Mouse (Mus musculus) limb, embryonic 12.5 days (tissue): ENCODE measurements around the gene Coro2b. TPM values are rescaled to one million over a fixed set of nuclear protein-coding genes. Genes with fewer than 3 reads are reported as not detected.

Experiments
- ATAC-seq: fragments of 200-750 bp; cut with Nextera tagmentation; 2 replicates; pipeline ENCODE4 v1.8.0; 2017; ENCODE audit warnings: low read depth, moderate TSS enrichment; ENCODE audit not compliant: insufficient number of reproducible peaks, insufficient read depth, low FRiP score, low TSS enrichment
- H3K27ac ChIP-seq: fragments of 300-500 bp; sonication (generic); 2 replicates; pipeline ENCODE4 v1.5.1; 2016; ENCODE audit warnings: mild to moderate bottlenecking, moderate library complexity
- H3K27me3 ChIP-seq: fragments of 300-500 bp; sonication (generic); 2 replicates; pipeline ENCODE4 v1.6.1; 2016; ENCODE audit warnings: mild to moderate bottlenecking, moderate library complexity
- H3K36me3 ChIP-seq: fragments of 300-500 bp; sonication (generic); 2 replicates; pipeline ENCODE4 v1.6.1; 2016; ENCODE audit warnings: mild to moderate bottlenecking, moderate library complexity
- H3K4me1 ChIP-seq: fragments of 300-500 bp; sonication (generic); replicated peaks from 2 replicates; pipeline ENCODE4 v1.6.1; 2016
- H3K4me2 ChIP-seq: fragments of 300-500 bp; sonication (generic); 2 replicates; pipeline ENCODE4 v1.6.1; 2016; ENCODE audit warnings: mild to moderate bottlenecking, moderate library complexity
- H3K4me3 ChIP-seq: fragments of 300-500 bp; sonication (generic); replicated peaks from 2 replicates; pipeline ENCODE4 v1.5.1; 2016; ENCODE audit warnings: mild to moderate bottlenecking
- H3K9ac ChIP-seq: fragments of 300-500 bp; sonication (generic); replicated peaks from 2 replicates; pipeline ENCODE4 v1.6.1; 2016; ENCODE audit warnings: mild to moderate bottlenecking, moderate library complexity
- H3K9me3 ChIP-seq: fragments of 300-500 bp; sonication (generic); 2 replicates; pipeline ENCODE4 v1.6.1; 2016; ENCODE audit warnings: mild to moderate bottlenecking, moderate library complexity
- WGBS: fragments of 180-500 bp; shearing (Covaris S2); methylation state at CpG from one replicate; pipeline ENCODE4 v1.1.7; 2016; 5-methylcytosine and 5-hydroxymethylcytosine counted together
- polyA plus RNA-seq: library from polyadenylated mRNA; unstranded; fragments of >200 nt; fragmentation: Nextera tagmentation; extraction: Ambion mirVana; gene quantifications from 2 replicates; pipeline ENCODE4 v1.2.1, GENCODE M21; 2016

Coro2b gene
- polyA plus RNA-seq, 1 experiment from 2014 or later: 8.0 TPM

- H3K4me3 ChIP-seq: 0 out of 2 replicates have a peak overlapping the region, but pooled peaks have one; percentile 7
- no peaks in the 10 kb centered on the region for H3K9me3 ChIP-seq
- peak; percentile 84; the same call in 1 of the 2 replicates for ATAC-seq
- H3K36me3 ChIP-seq: no peaks in the 10 kb centered on the region
- peak overlapping the region; percentile 43 for H3K4me2 ChIP-seq
- 8% methylated on average over 12 of the region's 12 CpGs for WGBS
- no peaks in the 10 kb centered on the region for H3K27me3 ChIP-seq
- peaks cover 35% of the 10 kb centered on the region for H3K4me1 ChIP-seq
- H3K9ac ChIP-seq: 0 out of 2 replicates have a peak overlapping the region, but pooled peaks have one; percentile 18
- peak overlapping the region; percentile 87 for H3K27ac ChIP-seq
These were observed 101.1 kb downstream of the Coro2b start for GRCm38 (mm10) chr9:62435613-62436318.

- H3K9ac ChIP-seq: no peak overlapping the region
- H3K4me3 ChIP-seq: no peak overlapping the region
- no peak overlapping the region for H3K4me2 ChIP-seq
- ATAC-seq: no peak
- no peaks in the 10 kb centered on the region; the same call in 1 of the 2 replicates for H3K36me3 ChIP-seq
- 78% methylated on average over 15 of the region's 15 CpGs for WGBS
- no peaks in the 10 kb centered on the region for H3K9me3 ChIP-seq
- H3K4me1 ChIP-seq: peaks cover 23% of the 10 kb centered on the region
- H3K27me3 ChIP-seq: no peaks in the 10 kb centered on the region
- no peak overlapping the region for H3K27ac ChIP-seq
These were observed 104.4 kb downstream of the Coro2b start for GRCm38 (mm10) chr9:62432261-62433060.

- no peak overlapping the region for H3K27ac ChIP-seq
- no peaks in the 10 kb centered on the region for H3K9me3 ChIP-seq
- no peak overlapping the region for H3K9ac ChIP-seq
- 89% methylated on average over 4 of the region's 4 CpGs for WGBS
- no peaks in the 10 kb centered on the region for H3K27me3 ChIP-seq
- no peaks in the 10 kb centered on the region; the same call in 1 of the 2 replicates for H3K36me3 ChIP-seq
- peaks cover 13% of the 10 kb centered on the region; the same call in 1 of the 2 replicates for H3K4me1 ChIP-seq
- ATAC-seq: no peak
- H3K4me3 ChIP-seq: no peak overlapping the region
- H3K4me2 ChIP-seq: no peak overlapping the region
These were observed 106.1 kb downstream of the Coro2b start for GRCm38 (mm10) chr9:62430741-62431140.

GRCm38 (mm10) chr9:62427010-62427409 lies 109.8 kb downstream of the Coro2b start:
- H3K27ac ChIP-seq: no peak overlapping the region
- no peaks in the 10 kb centered on the region for H3K27me3 ChIP-seq
- H3K4me1 ChIP-seq: no peaks in the 10 kb centered on the region
- no peak overlapping the region for H3K4me3 ChIP-seq
- no peaks in the 10 kb centered on the region for H3K9me3 ChIP-seq
- H3K4me2 ChIP-seq: no peak overlapping the region
- no peaks in the 10 kb centered on the region; the same call in 1 of the 2 replicates for H3K36me3 ChIP-seq
- H3K9ac ChIP-seq: no peak overlapping the region
- no peak for ATAC-seq
- 87% methylated on average over 8 of the region's 8 CpGs for WGBS

GRCm38 (mm10) chr9:62426531-62426930 lies 110.3 kb downstream of the Coro2b start:
- Histone ChIP-seq H3K27me3 (no peaks in the 10 kb centered on the region), H3K4me3 (no peak overlapping the region), H3K4me1 (peaks cover under 1% of the 10 kb centered on the region; the same call in 1 of the 2 replicates), H3K9me3 (no peaks in the 10 kb centered on the region), H3K36me3 (no peaks in the 10 kb centered on the region; the same call in 1 of the 2 replicates), H3K27ac (no peak overlapping the region), H3K9ac (no peak overlapping the region), H3K4me2 (no peak overlapping the region)
- ATAC-seq: no peak
- WGBS: 87% methylated on average over 6 of the region's 6 CpGs

GRCm38 (mm10) chr9:62426021-62426420 lies 110.8 kb downstream of the Coro2b start:
- Histone ChIP-seq H3K4me1 (peaks cover 6% of the 10 kb centered on the region), H3K9ac (no peak overlapping the region), H3K27ac (no peak overlapping the region), H3K27me3 (no peaks in the 10 kb centered on the region), H3K4me3 (no peak overlapping the region), H3K9me3 (no peaks in the 10 kb centered on the region), H3K36me3 (no peaks in the 10 kb centered on the region; the same call in 1 of the 2 replicates), H3K4me2 (no peak overlapping the region)
- no peak for ATAC-seq
- 90% methylated on average over 19 of the region's 19 CpGs for WGBS

GRCm38 (mm10) chr9:62425265-62425664 lies 111.6 kb downstream of the Coro2b start:
- H3K4me2 ChIP-seq: no peak overlapping the region
- H3K9me3 ChIP-seq: no peaks in the 10 kb centered on the region
- WGBS: 43% methylated on average over 5 of the region's 5 CpGs
- H3K27me3 ChIP-seq: no peaks in the 10 kb centered on the region
- H3K9ac ChIP-seq: no peak overlapping the region
- H3K27ac ChIP-seq: no peak overlapping the region
- no peaks in the 10 kb centered on the region for H3K36me3 ChIP-seq
- H3K4me3 ChIP-seq: no peak overlapping the region
- ATAC-seq: no peak
- peaks cover 10% of the 10 kb centered on the region for H3K4me1 ChIP-seq

GRCm38 (mm10) chr9:62423871-62424270 lies 113.0 kb downstream of the Coro2b start:
- Histone ChIP-seq H3K4me3 (no peak overlapping the region), H3K4me1 (peaks cover 10% of the 10 kb centered on the region), H3K9me3 (no peaks in the 10 kb centered on the region), H3K27me3 (no peaks in the 10 kb centered on the region), H3K9ac (no peak overlapping the region), H3K27ac (no peak overlapping the region), H3K4me2 (no peak overlapping the region), H3K36me3 (no peaks in the 10 kb centered on the region)
- no peak for ATAC-seq
- 95% methylated on average over 10 of the region's 10 CpGs for WGBS

- peaks cover 10% of the 10 kb centered on the region for H3K4me1 ChIP-seq
- H3K27me3 ChIP-seq: no peaks in the 10 kb centered on the region
- H3K36me3 ChIP-seq: no peaks in the 10 kb centered on the region
- H3K4me3 ChIP-seq: no peak overlapping the region
- ATAC-seq: no peak
- H3K9ac ChIP-seq: no peak overlapping the region
- no peak overlapping the region for H3K27ac ChIP-seq
- H3K9me3 ChIP-seq: no peaks in the 10 kb centered on the region
- no peak overlapping the region for H3K4me2 ChIP-seq
- WGBS: 80% methylated on average over 10 of the region's 10 CpGs
These were observed 113.9 kb downstream of the Coro2b start for GRCm38 (mm10) chr9:62422926-62423325.

GRCm38 (mm10) chr9:62421911-62422310 lies 114.9 kb downstream of the Coro2b start:
- H3K9ac ChIP-seq: no peak overlapping the region
- H3K4me2 ChIP-seq: no peak overlapping the region
- H3K4me1 ChIP-seq: peaks cover 10% of the 10 kb centered on the region
- H3K27me3 ChIP-seq: no peaks in the 10 kb centered on the region
- H3K4me3 ChIP-seq: no peak overlapping the region
- no peaks in the 10 kb centered on the region for H3K9me3 ChIP-seq
- H3K27ac ChIP-seq: no peak overlapping the region
- WGBS: 97% methylated on average over 6 of the region's 6 CpGs
- no peak for ATAC-seq
- H3K36me3 ChIP-seq: no peaks in the 10 kb centered on the region

- peak; percentile 56; the same call in 1 of the 2 replicates for ATAC-seq
- Histone ChIP-seq H3K4me2 (peak overlapping the region; percentile 53), H3K27ac (no peak overlapping the region), H3K27me3 (no peaks in the 10 kb centered on the region), H3K36me3 (no peaks in the 10 kb centered on the region), H3K9me3 (no peaks in the 10 kb centered on the region), H3K4me1 (peaks cover 14% of the 10 kb centered on the region), H3K4me3 (peak overlapping the region; percentile 27), H3K9ac (peak overlapping the region; percentile 40)
- 5% methylated on average over 13 of the region's 13 CpGs for WGBS
These were observed 115.8 kb downstream of the Coro2b start for GRCm38 (mm10) chr9:62421027-62421426.
